Mouse (Mus musculus) G1E-ER4 (cell line): Measurements from ENCODE around the gene Mgat3. TPM values are rescaled to one million over a fixed set of nuclear protein-coding genes. Genes with fewer than 3 reads are reported as not detected.

Experiments used
- GATA1 ChIP-seq: IDR thresholded peaks from one replicate; pipeline ENCODE4 v1.8.0; 2012; ENCODE audit warnings: low read length, inconsistent platforms
- polyA plus RNA-seq: library from polyadenylated mRNA; stranded (reverse); fragments of >175 nt; gene quantifications from 2 replicates; pipeline ENCODE4 v1.2.3, GENCODE M21; 2012

Mgat3 gene
- polyA plus RNA-seq, result not detected in 2 replicates

DNA sequence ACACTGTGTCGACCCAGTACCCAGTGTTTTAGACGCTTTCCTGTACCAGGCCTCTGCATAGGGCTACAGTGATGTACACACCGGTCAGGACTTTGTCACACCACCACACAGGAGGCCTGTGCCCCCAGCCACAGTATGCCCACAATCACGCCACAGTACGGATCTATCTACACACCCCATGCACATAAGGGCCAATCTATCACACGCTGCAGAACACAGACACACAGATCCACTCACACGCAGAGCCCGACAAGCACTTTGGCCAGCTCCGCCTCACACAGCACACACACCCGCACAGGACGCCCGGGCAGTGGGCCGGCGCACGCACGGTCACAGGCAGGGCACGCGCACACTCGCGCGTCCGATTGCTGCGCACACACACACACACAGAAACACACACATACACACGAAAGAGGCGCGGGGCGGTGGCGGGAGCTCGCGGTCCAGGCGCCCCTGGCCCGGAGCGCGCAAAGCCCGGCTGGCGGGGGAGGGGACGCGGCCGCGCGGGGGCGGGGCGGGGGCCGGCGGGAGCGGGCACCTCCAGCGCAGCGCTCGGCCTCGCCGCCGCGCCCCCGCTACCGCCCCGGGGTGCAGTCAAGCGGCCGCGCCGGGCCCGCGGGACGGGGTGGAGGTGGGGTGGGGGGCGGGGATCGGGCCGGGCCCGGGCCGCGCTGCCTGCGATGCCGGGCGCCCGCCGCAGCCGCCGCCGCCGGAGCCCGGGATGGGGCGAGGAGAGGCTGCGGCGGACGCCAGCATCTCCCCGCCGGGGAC lies at the start of gene Mgat3:
Gene Mgat3 (plus strand): TSS at position 721 of the 771 bp plus-strand sequence.
- TF ChIP-seq GATA1, result no peak

DNA sequence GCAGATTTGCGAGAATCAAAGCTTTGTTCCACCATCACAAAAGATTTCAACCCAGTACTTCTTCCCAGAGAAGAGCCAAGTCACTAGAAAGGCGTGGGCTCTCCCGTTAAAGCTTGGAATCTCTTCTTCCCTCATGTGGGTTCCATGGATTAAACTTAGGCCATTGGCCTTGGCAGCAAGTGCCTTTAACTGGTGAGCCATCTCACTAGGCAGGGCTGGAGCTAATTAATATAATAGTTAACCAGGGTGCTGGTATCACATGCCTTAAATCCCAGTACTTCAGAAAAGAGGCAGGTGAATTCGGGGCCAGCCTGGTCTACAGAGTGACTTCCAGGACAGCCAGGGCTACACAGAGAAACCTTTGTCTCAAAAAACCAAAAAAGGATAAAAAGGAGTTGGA lies 48.9 kb upstream of the Mgat3 start:
- no peak for TF ChIP-seq GATA1

DNA sequence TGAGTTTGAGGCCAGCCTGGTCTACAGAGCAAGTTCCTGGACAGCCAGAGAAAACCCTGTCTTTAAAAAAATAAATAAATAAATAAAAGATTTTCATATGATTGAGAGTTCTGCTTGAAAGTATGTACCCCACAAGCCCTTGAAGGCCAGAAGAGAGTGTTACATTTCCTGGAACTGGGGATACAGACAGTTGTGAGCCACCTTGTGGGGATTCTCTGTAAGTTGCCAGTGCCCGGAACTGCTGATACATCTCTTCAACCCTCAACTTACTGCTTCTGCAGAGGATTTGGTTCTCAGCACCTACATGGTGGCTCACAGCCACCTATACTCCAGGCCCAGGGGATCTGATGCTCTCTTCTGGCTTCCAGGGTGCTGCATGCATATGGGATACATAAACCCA lies 46.3 kb upstream of the Mgat3 start:
- TF ChIP-seq GATA1, result no peak

DNA sequence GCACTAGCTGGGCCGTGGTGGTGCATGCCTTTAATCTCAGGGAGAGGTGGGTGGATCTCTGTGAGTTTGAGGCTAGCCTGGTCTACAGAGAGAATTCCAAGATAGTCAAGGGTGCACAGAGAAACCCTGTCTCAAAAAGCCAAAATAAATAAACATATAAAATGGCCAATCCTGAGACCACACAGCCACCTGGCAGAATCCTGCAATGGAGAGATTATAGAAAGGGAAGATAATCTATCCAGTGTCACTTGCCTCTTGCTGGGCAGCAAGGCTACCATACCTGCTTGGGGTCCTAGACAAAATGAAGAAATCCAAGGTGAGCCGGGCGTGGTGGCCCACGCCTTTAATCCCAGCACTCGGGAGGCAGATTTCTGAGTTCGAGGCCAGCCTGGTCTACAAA lies 43.5 kb upstream of the Mgat3 start:
- TF ChIP-seq GATA1, result no peak

DNA sequence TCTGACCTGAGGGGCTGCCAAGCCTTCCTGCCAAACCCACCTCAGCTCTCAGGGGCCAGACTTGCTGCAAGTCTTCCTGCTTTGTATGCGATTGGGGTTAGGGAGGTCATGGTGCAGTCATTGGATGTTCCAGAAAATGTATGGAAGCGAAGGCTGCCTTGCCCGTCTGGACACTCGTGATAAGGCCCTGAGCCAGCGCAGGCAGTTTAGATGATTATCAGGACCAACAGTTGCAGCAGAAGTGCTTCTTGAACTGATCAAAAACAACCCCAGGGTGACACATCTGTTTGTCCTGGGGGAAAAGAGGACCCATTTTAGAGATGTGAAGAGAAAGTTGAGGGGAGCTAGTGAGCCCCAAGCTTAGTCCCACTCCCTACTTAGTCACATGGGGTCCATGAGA lies 42.8 kb upstream of the Mgat3 start:
- peak; percentile 84 for TF ChIP-seq GATA1

DNA sequence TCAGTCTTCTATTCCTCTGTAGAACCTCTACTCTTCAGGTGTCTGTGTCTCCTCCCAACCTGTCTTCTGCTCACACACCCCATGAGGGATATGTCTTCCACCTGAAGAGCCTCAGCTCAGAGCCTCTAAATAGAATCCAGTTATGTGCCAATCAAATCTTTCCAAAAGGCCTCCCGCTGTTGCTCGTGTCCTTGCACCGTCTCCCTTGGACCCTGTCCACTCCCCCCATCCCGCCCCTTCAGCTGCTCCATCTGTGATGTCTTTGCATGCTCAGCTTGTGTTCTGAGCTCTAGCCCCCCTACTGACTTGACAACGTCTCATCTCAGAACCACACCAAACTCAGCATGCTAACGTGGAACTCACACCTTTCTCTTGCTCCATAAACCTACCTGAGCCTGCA lies 42.1 kb upstream of the Mgat3 start:
- no peak for TF ChIP-seq GATA1

DNA sequence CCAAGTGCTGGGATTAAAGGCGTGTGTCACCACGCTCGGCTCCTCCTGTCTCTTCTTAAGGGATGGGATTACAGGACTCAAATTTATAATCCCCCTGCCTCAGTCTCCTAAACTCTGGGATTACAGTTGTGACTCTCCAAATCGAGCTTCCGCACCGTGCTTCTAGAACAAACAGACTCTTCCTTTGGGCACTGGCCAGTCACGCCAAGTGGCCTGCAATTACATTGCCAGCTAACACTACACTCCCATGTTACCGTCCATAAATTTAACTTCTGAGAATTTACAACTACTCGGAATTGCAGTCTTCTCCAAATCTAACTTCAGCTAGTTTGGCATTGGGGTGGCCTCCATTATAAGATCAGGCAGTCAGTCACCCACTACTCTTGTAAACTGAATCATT lies 41.1 kb upstream of the Mgat3 start:
- no peak for TF ChIP-seq GATA1

DNA sequence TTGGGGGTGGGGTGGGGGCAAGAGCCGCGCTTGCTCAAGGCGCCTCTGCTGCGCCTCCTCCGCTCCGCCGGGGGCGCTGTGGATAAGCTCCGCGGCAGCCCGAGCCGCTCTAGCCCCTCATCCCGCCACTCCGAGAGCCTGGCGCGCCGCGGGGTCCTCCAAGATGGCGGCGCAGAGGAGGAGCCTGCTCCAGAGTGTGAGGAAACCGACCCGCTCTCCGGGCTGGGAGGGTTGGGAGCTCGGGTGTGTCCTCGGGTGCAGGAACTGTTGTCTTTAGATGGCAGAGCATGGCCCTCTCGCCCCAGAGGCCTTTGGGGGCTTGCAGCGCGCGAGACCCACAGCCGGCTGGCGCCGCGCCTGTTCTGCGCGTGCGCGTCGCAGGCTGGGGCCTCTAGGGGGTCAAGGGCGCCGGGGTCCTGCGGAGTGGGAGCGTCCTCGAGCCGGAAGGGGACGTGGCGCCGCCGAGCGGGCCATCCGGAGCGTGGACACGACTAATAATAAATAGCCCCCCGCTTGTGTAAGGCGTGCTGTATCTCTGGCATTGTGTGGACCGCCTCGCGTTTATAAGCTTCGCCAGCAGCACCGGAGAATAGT lies 40.4 kb upstream of the Mgat3 start, which contains the start of gene Tab1:
Gene Tab1 (plus strand): TSS at position 135 of the 594 bp plus-strand sequence.
- no peak for TF ChIP-seq GATA1

DNA sequence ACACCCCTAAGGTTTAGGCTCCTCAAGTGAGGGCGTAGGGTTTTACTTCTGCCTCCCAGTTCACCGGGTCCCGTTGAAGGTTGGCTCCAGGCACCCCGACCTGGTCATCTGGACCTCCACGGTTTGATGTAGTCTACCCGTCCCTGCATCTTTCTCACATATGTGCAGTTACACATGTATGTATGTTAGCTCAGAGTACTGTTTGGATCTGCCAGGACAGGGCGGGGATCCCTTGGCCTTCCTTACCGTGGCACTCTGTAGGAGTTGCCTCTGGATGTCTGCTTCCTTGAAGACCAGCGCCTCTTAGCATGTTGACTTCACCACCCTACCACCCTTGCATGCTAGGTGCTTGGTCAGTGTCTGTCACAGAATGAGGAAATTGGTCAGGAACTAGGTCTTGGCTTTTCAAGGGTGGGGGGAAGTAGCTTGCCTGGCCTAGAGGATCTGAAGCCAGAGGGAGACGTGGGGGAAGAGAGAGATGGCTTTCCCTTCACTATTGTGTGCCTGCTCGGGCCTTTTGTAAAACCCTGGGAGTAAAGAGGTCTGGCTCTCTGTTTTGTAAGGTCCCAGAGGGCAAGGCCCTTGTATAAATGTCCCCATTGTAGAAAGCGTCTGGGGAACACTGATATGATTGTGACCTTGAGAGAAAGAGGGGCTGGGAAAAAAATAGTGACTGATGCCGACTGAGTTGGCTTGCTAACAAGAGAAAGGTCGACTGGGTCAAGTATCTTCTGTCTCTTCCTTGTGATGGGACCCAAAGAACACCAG lies 39.7 kb upstream of the Mgat3 start:
- TF ChIP-seq GATA1, result no peak

DNA sequence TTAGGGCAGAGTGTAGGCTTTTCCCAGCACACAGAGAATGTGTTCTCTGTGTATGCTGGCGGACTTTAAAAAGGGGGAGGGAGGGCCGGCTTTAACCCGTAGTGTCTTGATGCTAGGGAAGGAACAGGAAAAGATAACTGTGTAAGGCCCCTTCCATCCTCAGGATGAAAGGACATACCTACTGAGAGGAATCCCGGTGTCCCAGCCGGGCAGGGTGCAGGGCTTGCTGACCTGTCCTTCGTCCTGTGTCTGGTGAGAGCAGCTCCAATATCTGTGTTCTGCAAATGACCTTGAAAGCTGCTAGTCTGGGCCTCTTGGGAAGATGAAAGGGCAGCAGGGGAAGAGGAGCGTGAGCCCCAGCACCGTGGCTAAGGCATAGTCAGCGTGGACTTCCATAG lies 39.1 kb upstream of the Mgat3 start:
- no peak for TF ChIP-seq GATA1

DNA sequence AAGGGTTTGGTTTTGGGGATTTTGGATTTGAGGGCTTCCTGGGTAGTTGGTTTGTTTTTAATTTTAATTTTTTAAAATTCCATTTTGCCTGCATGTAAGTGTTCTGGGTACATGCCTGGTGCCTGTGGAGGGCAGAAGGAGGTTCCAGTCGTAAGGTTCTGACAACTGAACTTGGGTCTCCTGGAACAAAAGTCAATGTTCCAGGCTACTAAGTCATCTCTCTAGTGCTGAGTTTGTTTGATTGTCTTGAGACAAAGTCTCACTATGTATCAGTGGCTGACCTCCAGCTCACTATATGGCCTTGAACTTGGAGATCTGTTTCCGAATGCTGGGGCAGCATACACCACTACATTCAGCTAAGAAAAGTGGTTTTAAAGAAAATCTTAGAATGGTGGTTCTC lies 38.0 kb upstream of the Mgat3 start:
- TF ChIP-seq GATA1, result no peak

DNA sequence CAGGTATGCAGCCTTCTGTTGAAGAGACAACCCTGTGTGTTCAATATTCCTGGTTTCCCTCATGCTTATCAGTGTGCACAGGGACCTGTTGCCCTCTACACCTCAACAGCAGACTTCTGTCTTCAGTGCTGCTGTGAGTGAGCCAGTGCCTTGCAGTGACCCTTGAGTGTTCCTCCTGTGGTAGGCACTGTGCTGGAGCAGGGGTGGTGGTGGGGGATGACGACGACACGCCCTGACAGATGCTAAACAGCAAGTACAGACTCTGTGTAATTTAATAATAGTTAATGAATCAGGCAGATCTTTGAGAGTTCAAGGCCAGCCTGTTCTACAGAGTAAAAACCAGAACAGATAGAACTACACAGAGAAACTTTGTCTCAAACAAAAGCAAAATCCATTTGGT lies 36.9 kb upstream of the Mgat3 start:
- no peak for TF ChIP-seq GATA1

DNA sequence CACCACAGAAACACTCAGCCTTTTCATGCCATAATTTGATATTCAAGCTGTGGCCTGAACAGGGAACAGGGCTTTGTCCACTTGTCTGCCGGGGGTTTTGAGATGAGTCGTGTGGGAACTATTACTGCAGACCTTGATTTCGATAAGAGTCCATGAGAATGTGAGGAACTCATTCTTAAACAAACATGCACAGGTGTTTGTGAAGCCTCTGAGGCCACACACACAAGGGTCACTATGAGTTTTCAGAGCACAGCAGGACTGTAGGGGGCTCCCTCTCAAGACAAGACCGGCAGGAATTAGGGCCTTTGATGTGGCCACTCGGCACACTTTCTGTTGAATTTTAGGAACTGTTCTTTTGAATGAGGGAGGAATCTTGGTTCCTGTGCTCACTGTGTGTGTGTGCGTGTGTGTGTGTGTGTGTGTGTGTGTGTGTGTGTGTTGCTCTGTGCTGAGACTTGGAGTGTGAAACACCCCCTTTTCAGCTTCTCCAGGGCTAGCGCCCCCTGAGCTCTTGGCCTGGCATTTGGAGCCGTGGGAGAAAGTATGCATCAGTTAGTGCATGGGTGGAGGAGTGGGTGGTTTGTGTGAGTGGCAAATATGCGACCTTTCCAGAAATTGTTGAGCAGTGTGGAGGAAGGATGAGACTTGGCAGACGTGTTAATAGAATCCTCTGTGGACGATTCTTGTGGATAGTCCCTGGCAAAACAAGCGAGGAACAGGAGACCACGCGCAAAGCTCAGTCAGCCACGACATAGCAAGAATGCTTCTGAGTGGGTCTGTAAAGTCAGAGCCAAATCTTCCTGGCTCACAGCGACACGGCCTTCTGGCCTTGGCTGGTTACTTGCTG lies 35.4 kb upstream of the Mgat3 start:
- TF ChIP-seq GATA1, result no peak

DNA sequence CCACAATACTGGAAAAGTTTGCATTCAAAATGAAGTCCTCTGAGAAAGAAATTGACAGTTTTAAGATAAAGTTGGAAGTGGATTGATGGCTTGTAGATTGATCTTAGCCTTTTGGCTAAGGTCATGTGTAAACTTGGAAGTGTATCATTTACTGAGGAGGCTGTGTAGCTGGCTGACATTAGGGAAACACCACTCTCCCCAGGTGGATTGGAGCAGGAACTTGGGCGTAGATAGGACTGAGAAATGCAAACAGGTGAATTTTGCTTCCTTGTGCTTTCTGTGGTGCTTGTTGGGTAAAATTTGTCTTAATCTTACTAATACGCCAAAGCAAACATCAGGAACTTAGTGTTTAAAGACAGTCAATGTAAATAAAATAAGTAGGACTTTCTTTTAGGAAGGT lies 33.2 kb upstream of the Mgat3 start:
- no peak for TF ChIP-seq GATA1

DNA sequence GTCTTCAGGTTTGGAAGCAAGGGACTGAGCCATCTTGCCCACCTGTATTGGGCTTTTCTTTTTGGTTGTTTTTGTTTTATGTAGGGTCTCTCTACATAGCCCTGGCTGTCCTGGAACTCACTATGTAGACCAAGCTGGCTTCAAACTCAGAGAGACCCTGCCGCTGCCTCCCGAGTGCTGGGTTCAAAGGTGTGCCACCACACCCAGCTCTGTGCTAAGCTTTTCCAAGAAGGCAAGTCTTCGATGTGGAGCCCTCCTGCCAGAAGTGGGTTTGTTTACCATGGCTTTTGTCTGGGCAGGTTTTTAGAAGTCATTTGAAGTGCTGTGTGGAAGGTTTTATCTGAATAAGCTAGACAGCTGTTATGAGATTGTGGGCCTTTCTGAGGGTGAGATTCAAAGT lies 32.6 kb upstream of the Mgat3 start:
- TF ChIP-seq GATA1, result no peak

DNA sequence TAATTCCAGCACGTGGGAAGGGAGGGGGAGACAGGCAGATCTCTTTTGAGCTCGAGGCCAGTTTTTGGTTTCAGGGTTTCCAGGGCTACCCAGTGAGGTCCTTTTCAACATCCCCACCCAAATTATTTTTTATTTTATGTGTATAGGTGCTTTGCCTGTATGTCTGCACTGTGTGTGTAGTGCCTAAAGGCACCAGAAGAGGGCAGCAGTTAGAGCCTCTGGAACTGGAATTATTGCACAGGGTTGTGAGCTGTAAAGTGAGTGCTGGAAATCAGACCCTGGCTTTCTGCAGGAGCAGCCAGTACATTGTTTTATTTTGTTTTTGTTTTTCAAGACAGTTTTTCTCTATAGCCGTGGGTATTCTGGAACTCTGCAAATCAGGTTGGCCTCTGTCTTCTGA lies 31.4 kb upstream of the Mgat3 start:
- TF ChIP-seq GATA1, result no peak
